Mouse (Mus musculus) cerebellum, adult (tissue): ENCODE measurements around the gene Mgat2.
A peak's percentile ranks its signal among the peaks of the same experiment; 100 is the strongest.
"Not testable (repeated sequence)": the region's sequence is repeated elsewhere in the genome, so short reads cannot be mapped to it uniquely, and the experiment has no call there.

Experiments used
- ATAC-seq: cut with Nextera tagmentation; 2 replicates; pipeline ENCODE4 v1.9.2; 2017; ENCODE audit warnings: mild to moderate bottlenecking, moderate library complexity, mixed read lengths; ENCODE audit not compliant: insufficient number of reproducible peaks, low FRiP score, low TSS enrichment

Gene Mgat2

GRCm38 (mm10) chr12:69183583-69184308 lies at the start of gene Mgat2, which contains the start of gene Rpl36al:
Gene Mgat2, plus strand, starts transcription at chr12:69184157.
Gene Rpl36al, minus strand, starts transcription at chr12:69184083.
- peak; percentile 99 for ATAC-seq

- no peak for ATAC-seq
These were observed 44.8 kb upstream of the Mgat2 start for GRCm38 (mm10) chr12:69139201-69139600.

- no peak for ATAC-seq
These were observed 44.1 kb upstream of the Mgat2 start for GRCm38 (mm10) chr12:69139841-69140240.

- no peak for ATAC-seq
These were observed 40.5 kb upstream of the Mgat2 start for GRCm38 (mm10) chr12:69143460-69143859.

- no peak for ATAC-seq
These were observed 36.7 kb upstream of the Mgat2 start for GRCm38 (mm10) chr12:69147166-69147735.

GRCm38 (mm10) chr12:69150049-69150448 lies 33.9 kb upstream of the Mgat2 start:
- no peak for ATAC-seq

- no peak for ATAC-seq
These were observed 28.0 kb upstream of the Mgat2 start for GRCm38 (mm10) chr12:69155923-69156322.

- no peak for ATAC-seq
These were observed 27.5 kb upstream of the Mgat2 start for GRCm38 (mm10) chr12:69156436-69156835.

GRCm38 (mm10) chr12:69157107-69157506 lies 26.9 kb upstream of the Mgat2 start:
- ATAC-seq: no peak

- ATAC-seq: 0 out of 2 replicates have a peak, but pooled peaks have one; percentile 8
These were observed 25.6 kb upstream of the Mgat2 start for GRCm38 (mm10) chr12:69158366-69158764.

GRCm38 (mm10) chr12:69158765-69159577 lies 25.0 kb upstream of the Mgat2 start, which contains the start of gene Rps29:
Gene Rps29, minus strand, starts transcription at chr12:69159186.
- peak; percentile 98 for ATAC-seq

GRCm38 (mm10) chr12:69159578-69159940 lies 24.4 kb upstream of the Mgat2 start:
- 0 out of 2 replicates have a peak, but pooled peaks have one; percentile 28 for ATAC-seq

- ATAC-seq: not testable (repeated sequence)
These were observed 23.3 kb upstream of the Mgat2 start for GRCm38 (mm10) chr12:69160677-69161076.

GRCm38 (mm10) chr12:69163586-69163985 lies 20.4 kb upstream of the Mgat2 start:
- not testable (repeated sequence) for ATAC-seq

- no peak for ATAC-seq
These were observed 19.1 kb upstream of the Mgat2 start for GRCm38 (mm10) chr12:69164904-69165303.

- ATAC-seq: not testable (repeated sequence)
These were observed 16.9 kb upstream of the Mgat2 start for GRCm38 (mm10) chr12:69166861-69167581.

- ATAC-seq: no peak
These were observed 16.1 kb upstream of the Mgat2 start for GRCm38 (mm10) chr12:69167656-69168460.

GRCm38 (mm10) chr12:69168461-69169106 lies 15.4 kb upstream of the Mgat2 start, which contains the start of gene Lrr1:
Gene Lrr1, plus strand, starts transcription at chr12:69168814.
- peak; percentile 89 for ATAC-seq

- no peak for ATAC-seq
These were observed 12.7 kb upstream of the Mgat2 start for GRCm38 (mm10) chr12:69171307-69171706.
